In the genomic region with DNA sequence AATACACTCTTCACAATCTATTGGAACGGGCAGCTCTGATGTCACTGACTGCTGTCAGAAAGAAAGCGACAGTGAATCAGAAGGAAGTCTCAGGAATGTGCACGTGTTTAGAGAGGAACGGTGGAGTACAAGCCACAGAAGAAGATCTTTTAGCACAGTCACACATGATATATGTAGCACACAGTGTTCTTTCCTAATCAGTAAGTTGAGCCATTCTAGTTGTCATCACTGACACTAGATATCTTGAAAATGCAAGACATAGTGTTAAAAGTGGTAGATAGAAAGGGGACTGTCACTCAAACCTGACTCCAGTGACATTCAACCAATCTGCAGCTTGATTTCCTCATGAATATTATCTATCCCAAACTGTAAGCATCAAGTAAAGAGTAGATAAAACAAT, we compare ENCODE assay signal across 20 mouse cellular contexts. TPM values are rescaled to one million over a fixed set of nuclear protein-coding genes. Genes with fewer than 3 reads are reported as not detected.
DNase-seq lines count a peak whose midpoint lies in the region; ATAC-seq lines count a peak whose summit lies in the region.
"Had no signal": no experiment of that assay in that cellular context is flagged by ENCODE, and none has a peak within 500 bp of the region (broad histone marks: within the 10 kb centered on the region; RNA-seq: fewer than 3 reads in every experiment).

No protein-coding gene starts in this region.

- no peak overlapping the region for H3K4me2 ChIP-seq in liver, embryonic 12.5 days
- no peak overlapping the region for H3K4me2 ChIP-seq in liver, embryonic 16.5 days (ENCODE audit: low read depth, low read length)
- no peak overlapping the region for H3K4me2 ChIP-seq in midbrain, embryonic 13.5 days (replicated peaks)
- H3K4me2 ChIP-seq: embryonic facial prominence, embryonic 15.5 days; heart, embryonic 11.5 days; heart, embryonic 15.5 days; hindbrain, embryonic 15.5 days had no signal

- H3K4me3 ChIP-seq in liver, embryonic 12.5 days = no peak overlapping the region
- H3K4me3 ChIP-seq in liver, embryonic 16.5 days (ENCODE audit: low read depth, low read length) = no peak overlapping the region
- no peak overlapping the region for H3K4me3 ChIP-seq in midbrain, embryonic 13.5 days (replicated peaks)
- H3K4me3 ChIP-seq: embryonic facial prominence, embryonic 15.5 days; erythroblast, embryonic 14.5 days; forebrain, embryonic 10.5 days; heart, adult 2 months; heart, embryonic 15.5 days; hindbrain, embryonic 15.5 days had no signal

- H3K9me3 ChIP-seq in liver, embryonic 12.5 days (replicated peaks) = no peaks in the 10 kb centered on the region
- H3K9me3 ChIP-seq in liver, embryonic 16.5 days (replicated peaks; ENCODE audit: control insufficient read depth, low read length) = no peaks in the 10 kb centered on the region
- no peaks in the 10 kb centered on the region for H3K9me3 ChIP-seq in midbrain, embryonic 13.5 days
- H3K9me3 ChIP-seq: embryonic facial prominence, embryonic 15.5 days; forebrain, embryonic 10.5 days; heart, embryonic 15.5 days; hindbrain, embryonic 15.5 days had no signal

- H3K27me3 ChIP-seq in liver, embryonic 12.5 days (replicated peaks) = no peaks in the 10 kb centered on the region
- H3K27me3 ChIP-seq in liver, embryonic 16.5 days (ENCODE audit: control insufficient read depth, insufficient read depth, low read depth, low read length) = no peaks in the 10 kb centered on the region
- H3K27me3 ChIP-seq in midbrain, embryonic 13.5 days = no peaks in the 10 kb centered on the region
- H3K27me3 ChIP-seq: embryonic facial prominence, embryonic 15.5 days; heart, embryonic 15.5 days; hindbrain, embryonic 15.5 days had no signal

- WGBS in liver, embryonic 12.5 days (ENCODE audit: insufficient replicate concordance) = 51% methylated on average over 4 of the region's 4 CpGs
- WGBS in liver, embryonic 16.5 days (ENCODE audit: insufficient replicate concordance) = 15% methylated on average over 4 of the region's 4 CpGs
- 89% methylated on average over 4 of the region's 4 CpGs for WGBS in midbrain, embryonic 13.5 days

- peaks cover 46% of the 10 kb centered on the region for H3K36me3 ChIP-seq in liver, embryonic 12.5 days
- H3K36me3 ChIP-seq in liver, embryonic 16.5 days (ENCODE audit: control insufficient read depth, insufficient read depth) = peaks cover 9% of the 10 kb centered on the region; the same call in 1 of the 2 replicates
- peaks cover 18% of the 10 kb centered on the region for H3K36me3 ChIP-seq in midbrain, embryonic 13.5 days

- peak; percentile 58 for DNase-seq in c-Kit-positive CD71-positive TER-119-negative erythroid progenitor cells, embryonic 14.5 days (ENCODE audit: low read depth)
- peak; percentile 8 for DNase-seq in naive thymus-derived CD4-positive, alpha-beta T cell, adult 2 months (ENCODE audit: low read depth)
- DNase-seq in ovary, postnatal 14 days (ENCODE audit: low spot score) = no peak
- DNase-seq: adrenal gland, adult 8-10 months; cerebellum, adult 18-20 months; cerebellum, adult 9-11 months; embryo, embryonic 11 days; gastrocnemius, postnatal 14 days; heart, adult 2 months had no signal

- H3K27ac ChIP-seq in liver, embryonic 12.5 days = peak overlapping the region; percentile 63
- H3K27ac ChIP-seq in liver, embryonic 16.5 days (ENCODE audit: low read length) = peak overlapping the region; percentile 1; the same call in 1 of the 2 replicates
- no peak overlapping the region for H3K27ac ChIP-seq in midbrain, embryonic 13.5 days
- H3K27ac ChIP-seq: embryonic facial prominence, embryonic 15.5 days; forebrain, embryonic 10.5 days; heart, adult 2 months; heart, embryonic 15.5 days; hindbrain, embryonic 15.5 days had no signal

- H3K4me1 ChIP-seq in liver, embryonic 12.5 days = peaks cover 40% of the 10 kb centered on the region
- peaks cover 22% of the 10 kb centered on the region for H3K4me1 ChIP-seq in liver, embryonic 16.5 days (ENCODE audit: control insufficient read depth, low read depth, low read length)
- peaks cover 12% of the 10 kb centered on the region for H3K4me1 ChIP-seq in midbrain, embryonic 13.5 days (replicated peaks)

- no peak for ATAC-seq in liver, embryonic 12.5 days
- no peak for ATAC-seq in liver, embryonic 16.5 days (ENCODE audit: low read depth)
- no peak for ATAC-seq in midbrain, embryonic 13.5 days
- no peak for ATAC-seq in inflammation-experienced regulatory T-cells, adult 6 months
- ATAC-seq: forebrain, embryonic 14.5 days had no signal

- no peak overlapping the region for H3K9ac ChIP-seq in liver, embryonic 12.5 days
- no peak overlapping the region for H3K9ac ChIP-seq in liver, embryonic 16.5 days (ENCODE audit: low read depth, low read length)
- no peak overlapping the region for H3K9ac ChIP-seq in midbrain, embryonic 13.5 days (replicated peaks)
- H3K9ac ChIP-seq: embryonic facial prominence, embryonic 15.5 days; heart, embryonic 15.5 days; hindbrain, embryonic 15.5 days had no signal

RNA-seq across cellular contexts. Expression of a gene that starts 4.6 kb away (rescaled TPM):
- 26.4 and 27.1 TPM in 2 replicates for polyA plus RNA-seq in liver, embryonic 12.5 days (2016; fragmentation: Nextera tagmentation; extraction: Ambion mirVana)
- 16.6 TPM in 2 replicates for polyA plus RNA-seq in liver, embryonic 16.5 days (2015; fragmentation: Nextera tagmentation; extraction: Ambion mirVana)
- polyA plus RNA-seq in midbrain, embryonic 13.5 days (2015; fragmentation: Nextera tagmentation; extraction: Ambion mirVana) = 62.3 and 63.9 TPM in 2 replicates
- polyA plus RNA-seq in inflammation-experienced regulatory T-cells, adult 6 months (2017; shearing (Covaris generic)) = 10 to 100 TPM; 74.2 to 76.2 (median 74.6) TPM

RNA-seq across cellular contexts. Expression of a gene that starts 5.0 kb away (rescaled TPM):
- polyA plus RNA-seq in liver, embryonic 12.5 days (2016; fragmentation: Nextera tagmentation; extraction: Ambion mirVana) = 64.0 and 65.8 TPM in 2 replicates
- polyA plus RNA-seq in liver, embryonic 16.5 days (2015; fragmentation: Nextera tagmentation; extraction: Ambion mirVana) = 33.8 and 40.1 TPM in 2 replicates
- polyA plus RNA-seq in midbrain, embryonic 13.5 days (2015; fragmentation: Nextera tagmentation; extraction: Ambion mirVana) = 120 and 134 TPM in 2 replicates
- polyA plus RNA-seq in inflammation-experienced regulatory T-cells, adult 6 months (2017; shearing (Covaris generic)) = 100 to 1,000 TPM; 120 to 123 (median 121) TPM

RNA-seq across cellular contexts. Expression of a gene that starts 47.4 kb away (rescaled TPM):
- polyA plus RNA-seq in liver, embryonic 12.5 days (2016; fragmentation: Nextera tagmentation; extraction: Ambion mirVana) = 24.2 and 24.4 TPM in 2 replicates
- 21.5 TPM in 2 replicates for polyA plus RNA-seq in liver, embryonic 16.5 days (2015; fragmentation: Nextera tagmentation; extraction: Ambion mirVana)
- polyA plus RNA-seq in midbrain, embryonic 13.5 days (2015; fragmentation: Nextera tagmentation; extraction: Ambion mirVana) = 84.7 and 85.6 TPM in 2 replicates
- polyA plus RNA-seq in inflammation-experienced regulatory T-cells, adult 6 months (2017; shearing (Covaris generic)) = 100 to 1,000 TPM; 405 to 678 (median 450) TPM
